Mouse (Mus musculus) ES-Bruce4 (cell line): ENCODE data around the gene Taar3.

Experiments
- CTCF ChIP-seq: IDR thresholded peaks from one replicate; pipeline ENCODE4 v1.8.1; 2011; ENCODE audit warnings: low read depth, low read length
- POLR2A ChIP-seq: IDR thresholded peaks from one replicate; pipeline ENCODE4 v1.8.1; 2011; ENCODE audit warnings: low read length; ENCODE audit not compliant: insufficient read depth

GRCm38 (mm10) chr10:23993381-23993780 is 44.0 kb downstream of the Taar3 start, which contains the start of gene Taar7a:
- TF ChIP-seq POLR2A (no peak), CTCF (no peak)
